Mouse (Mus musculus) limb, embryonic 12.5 days (tissue): ENCODE data around the gene Elmo1. TPM values are rescaled to one million over a fixed set of nuclear protein-coding genes. Genes with fewer than 3 reads are reported as not detected.

Experiments used
- ATAC-seq: fragments of 200-750 bp; cut with Nextera tagmentation; 2 replicates; pipeline ENCODE4 v1.8.0; 2017; ENCODE audit warnings: low read depth, moderate TSS enrichment; ENCODE audit not compliant: insufficient number of reproducible peaks, insufficient read depth, low FRiP score, low TSS enrichment
- H3K27ac ChIP-seq: fragments of 300-500 bp; sonication (generic); 2 replicates; pipeline ENCODE4 v1.5.1; 2016; ENCODE audit warnings: mild to moderate bottlenecking, moderate library complexity
- H3K27me3 ChIP-seq: fragments of 300-500 bp; sonication (generic); 2 replicates; pipeline ENCODE4 v1.6.1; 2016; ENCODE audit warnings: mild to moderate bottlenecking, moderate library complexity
- H3K36me3 ChIP-seq: fragments of 300-500 bp; sonication (generic); 2 replicates; pipeline ENCODE4 v1.6.1; 2016; ENCODE audit warnings: mild to moderate bottlenecking, moderate library complexity
- H3K4me1 ChIP-seq: fragments of 300-500 bp; sonication (generic); replicated peaks from 2 replicates; pipeline ENCODE4 v1.6.1; 2016
- H3K4me2 ChIP-seq: fragments of 300-500 bp; sonication (generic); 2 replicates; pipeline ENCODE4 v1.6.1; 2016; ENCODE audit warnings: mild to moderate bottlenecking, moderate library complexity
- H3K4me3 ChIP-seq: fragments of 300-500 bp; sonication (generic); replicated peaks from 2 replicates; pipeline ENCODE4 v1.5.1; 2016; ENCODE audit warnings: mild to moderate bottlenecking
- H3K9ac ChIP-seq: fragments of 300-500 bp; sonication (generic); replicated peaks from 2 replicates; pipeline ENCODE4 v1.6.1; 2016; ENCODE audit warnings: mild to moderate bottlenecking, moderate library complexity
- H3K9me3 ChIP-seq: fragments of 300-500 bp; sonication (generic); 2 replicates; pipeline ENCODE4 v1.6.1; 2016; ENCODE audit warnings: mild to moderate bottlenecking, moderate library complexity
- WGBS: fragments of 180-500 bp; shearing (Covaris S2); methylation state at CpG from one replicate; pipeline ENCODE4 v1.1.7; 2016; 5-methylcytosine and 5-hydroxymethylcytosine counted together
- polyA plus RNA-seq: library from polyadenylated mRNA; unstranded; fragments of >200 nt; fragmentation: Nextera tagmentation; extraction: Ambion mirVana; gene quantifications from 2 replicates; pipeline ENCODE4 v1.2.1, GENCODE M21; 2016

Elmo1 gene
- polyA plus RNA-seq, 1 experiment from 2014 or later: 8.3 TPM

- Histone ChIP-seq H3K9ac (no peak overlapping the region), H3K4me2 (no peak overlapping the region), H3K4me3 (no peak overlapping the region), H3K36me3 (no peaks in the 10 kb centered on the region), H3K9me3 (no peaks in the 10 kb centered on the region), H3K27ac (no peak overlapping the region), H3K27me3 (no peaks in the 10 kb centered on the region), H3K4me1 (no peaks in the 10 kb centered on the region)
- no peak for ATAC-seq
- WGBS: 78% methylated on average over 6 of the region's 6 CpGs
Measured at GRCm38 (mm10) chr13:20192009-20192584, 101.7 kb downstream of the Elmo1 start.

- no peak overlapping the region for H3K27ac ChIP-seq
- H3K9ac ChIP-seq: no peak overlapping the region
- no peak overlapping the region for H3K4me2 ChIP-seq
- H3K4me1 ChIP-seq: no peaks in the 10 kb centered on the region
- H3K36me3 ChIP-seq: no peaks in the 10 kb centered on the region
- 61% methylated on average over 2 of the region's 2 CpGs for WGBS
- ATAC-seq: no peak
- H3K9me3 ChIP-seq: no peaks in the 10 kb centered on the region
- no peak overlapping the region for H3K4me3 ChIP-seq
- no peaks in the 10 kb centered on the region for H3K27me3 ChIP-seq
Measured at GRCm38 (mm10) chr13:20200582-20200981, 110.2 kb downstream of the Elmo1 start.

DNA sequence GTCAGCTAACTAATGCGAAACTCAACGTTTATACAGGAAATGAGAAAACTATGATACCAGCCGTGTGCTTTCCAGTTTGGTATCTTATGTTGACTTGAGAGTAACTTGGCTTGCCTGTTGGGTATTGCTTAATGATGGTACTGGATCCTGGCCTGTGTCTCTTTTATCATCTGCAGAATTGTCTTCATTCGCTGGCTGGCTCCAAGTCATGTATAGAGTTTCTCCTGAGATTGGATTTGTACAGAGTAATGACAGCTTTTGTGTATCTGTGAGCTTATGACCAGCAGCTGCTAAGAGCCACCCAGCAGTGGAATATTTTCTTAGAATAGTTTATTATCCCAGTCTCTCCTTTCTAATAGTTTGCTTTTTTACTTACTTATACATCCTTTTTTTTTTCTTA, 112.2 kb downstream of the Elmo1 start:
- Histone ChIP-seq H3K4me3 (no peak overlapping the region), H3K27me3 (no peaks in the 10 kb centered on the region)

DNA sequence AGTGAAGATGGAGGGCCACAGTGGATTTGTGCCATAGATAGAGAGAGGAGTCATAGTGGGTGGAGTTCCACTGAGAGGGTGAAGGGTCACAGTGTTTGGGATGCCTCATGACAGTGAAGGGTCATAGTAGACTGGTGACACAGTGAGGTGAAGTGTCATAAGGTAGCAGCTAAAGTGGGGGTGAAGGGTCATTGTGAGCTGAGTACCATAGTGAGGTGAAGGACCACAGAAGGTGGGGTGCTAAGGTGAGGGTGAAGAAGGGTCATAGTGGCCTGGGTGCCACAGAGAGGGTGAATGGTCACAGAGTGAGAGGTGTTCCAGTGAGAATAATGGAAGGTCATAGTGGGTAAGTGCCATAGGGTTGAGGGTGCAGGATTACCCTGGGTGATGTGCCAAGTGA, 113.8 kb downstream of the Elmo1 start:
- no peak overlapping the region for H3K4me2 ChIP-seq
- H3K9ac ChIP-seq: no peak overlapping the region
- H3K27me3 ChIP-seq: no peaks in the 10 kb centered on the region
- H3K9me3 ChIP-seq: no peaks in the 10 kb centered on the region
- H3K27ac ChIP-seq: no peak overlapping the region
- no peaks in the 10 kb centered on the region for H3K36me3 ChIP-seq
- ATAC-seq: peak; percentile 26; the same call in 1 of the 2 replicates
- no peak overlapping the region for H3K4me3 ChIP-seq
- H3K4me1 ChIP-seq: no peaks in the 10 kb centered on the region

More for the DNA sequence above, 112.2 kb downstream of the Elmo1 start:
- H3K9ac ChIP-seq: no peak overlapping the region
- no peak overlapping the region for H3K27ac ChIP-seq
- H3K4me1 ChIP-seq: no peaks in the 10 kb centered on the region
- H3K4me2 ChIP-seq: no peak overlapping the region
- ATAC-seq: no peak
- no peaks in the 10 kb centered on the region for H3K36me3 ChIP-seq
- H3K9me3 ChIP-seq: no peaks in the 10 kb centered on the region
- 92% methylated on average over 4 of the region's 4 CpGs for WGBS

- no peak for ATAC-seq
- 86% methylated on average over 12 of the region's 12 CpGs for WGBS
- H3K27ac ChIP-seq: no peak overlapping the region
Measured at GRCm38 (mm10) chr13:20205007-20205745, 114.8 kb downstream of the Elmo1 start.

DNA sequence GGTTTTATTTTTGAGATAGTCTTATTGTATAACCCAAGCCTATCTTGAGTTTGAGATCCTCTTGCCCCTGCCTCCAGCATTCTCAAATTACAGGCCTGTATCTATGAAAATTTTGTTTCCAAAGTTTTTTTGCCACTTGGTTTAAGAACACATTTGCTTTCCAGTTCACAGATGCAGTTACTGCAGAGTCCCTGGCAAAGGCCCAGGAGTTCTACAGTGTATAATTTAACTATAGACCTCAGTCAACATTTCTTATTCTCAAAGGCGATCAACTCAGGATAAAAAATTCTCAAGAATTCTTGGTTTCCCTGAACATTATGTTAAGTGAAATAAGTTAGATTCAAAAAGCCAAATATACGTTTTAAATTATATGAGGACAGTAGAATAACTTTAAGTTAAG, 115.3 kb downstream of the Elmo1 start:
- Histone ChIP-seq H3K4me1 (no peaks in the 10 kb centered on the region), H3K4me3 (no peak overlapping the region), H3K36me3 (no peaks in the 10 kb centered on the region), H3K9me3 (no peaks in the 10 kb centered on the region), H3K27me3 (no peaks in the 10 kb centered on the region), H3K9ac (no peak overlapping the region), H3K27ac (no peak overlapping the region), H3K4me2 (no peak overlapping the region)
- no peak for ATAC-seq
- WGBS: 83% methylated on average over 2 of the region's 2 CpGs

More at GRCm38 (mm10) chr13:20205007-20205745, 114.8 kb downstream of the Elmo1 start:
- H3K27me3 ChIP-seq: no peaks in the 10 kb centered on the region
- H3K4me1 ChIP-seq: no peaks in the 10 kb centered on the region
- H3K36me3 ChIP-seq: no peaks in the 10 kb centered on the region
- no peak overlapping the region for H3K9ac ChIP-seq
- no peaks in the 10 kb centered on the region for H3K9me3 ChIP-seq
- H3K4me3 ChIP-seq: no peak overlapping the region
- no peak overlapping the region for H3K4me2 ChIP-seq

- no peak for ATAC-seq
- 75% methylated on average over 5 of the region's 5 CpGs for WGBS
- H3K36me3 ChIP-seq: no peaks in the 10 kb centered on the region
- no peak overlapping the region for H3K9ac ChIP-seq
- H3K27ac ChIP-seq: no peak overlapping the region
- no peak overlapping the region for H3K4me2 ChIP-seq
- H3K9me3 ChIP-seq: no peaks in the 10 kb centered on the region
- no peak overlapping the region for H3K4me3 ChIP-seq
- H3K4me1 ChIP-seq: no peaks in the 10 kb centered on the region
- no peaks in the 10 kb centered on the region for H3K27me3 ChIP-seq
Measured at GRCm38 (mm10) chr13:20207126-20207525, 116.7 kb downstream of the Elmo1 start.

- Histone ChIP-seq H3K4me3 (no peak overlapping the region), H3K9ac (no peak overlapping the region), H3K4me1 (no peaks in the 10 kb centered on the region), H3K27me3 (no peaks in the 10 kb centered on the region), H3K9me3 (no peaks in the 10 kb centered on the region), H3K4me2 (no peak overlapping the region), H3K36me3 (no peaks in the 10 kb centered on the region), H3K27ac (no peak overlapping the region)
- WGBS: 64% methylated on average over 7 of the region's 7 CpGs
- ATAC-seq: no peak
Measured at GRCm38 (mm10) chr13:20207950-20208642, 117.7 kb downstream of the Elmo1 start.

GRCm38 (mm10) chr13:20208867-20209266, 118.5 kb downstream of the Elmo1 start:
- H3K27me3 ChIP-seq: no peaks in the 10 kb centered on the region
- 90% methylated on average over 5 of the region's 5 CpGs for WGBS
- H3K4me2 ChIP-seq: no peak overlapping the region
- H3K27ac ChIP-seq: no peak overlapping the region
- no peaks in the 10 kb centered on the region for H3K9me3 ChIP-seq
- no peak overlapping the region for H3K9ac ChIP-seq
- no peaks in the 10 kb centered on the region for H3K4me1 ChIP-seq
- no peak for ATAC-seq
- no peaks in the 10 kb centered on the region for H3K36me3 ChIP-seq
- no peak overlapping the region for H3K4me3 ChIP-seq

GRCm38 (mm10) chr13:20211780-20212179, 121.4 kb downstream of the Elmo1 start:
- no peak overlapping the region for H3K4me3 ChIP-seq
- H3K4me2 ChIP-seq: no peak overlapping the region
- H3K27me3 ChIP-seq: no peaks in the 10 kb centered on the region
- H3K9me3 ChIP-seq: no peaks in the 10 kb centered on the region
- no peak overlapping the region for H3K27ac ChIP-seq
- ATAC-seq: no peak
- H3K9ac ChIP-seq: no peak overlapping the region
- WGBS: 86% methylated on average over 5 of the region's 5 CpGs
- no peaks in the 10 kb centered on the region for H3K4me1 ChIP-seq
- H3K36me3 ChIP-seq: no peaks in the 10 kb centered on the region

GRCm38 (mm10) chr13:20212665-20213064, 122.3 kb downstream of the Elmo1 start:
- Histone ChIP-seq H3K27ac (no peak overlapping the region), H3K9me3 (no peaks in the 10 kb centered on the region), H3K4me1 (no peaks in the 10 kb centered on the region), H3K4me2 (no peak overlapping the region), H3K9ac (no peak overlapping the region), H3K36me3 (no peaks in the 10 kb centered on the region), H3K27me3 (no peaks in the 10 kb centered on the region), H3K4me3 (no peak overlapping the region)
- ATAC-seq: no peak
- WGBS: 92% methylated on average over 6 of the region's 6 CpGs
